Mouse (Mus musculus) CH12.LX (cell line): ENCODE data around the gene Olfr301. TPM values are rescaled to one million over a fixed set of nuclear protein-coding genes. Genes with fewer than 3 reads are reported as not detected.

Experiments
- DNase-seq: peaks from one replicate; pipeline ENCODE4 v3.0.0-alpha.2; 2013; ENCODE audit errors: extremely low read depth
- H3K27ac ChIP-seq: 2 replicates; pipeline ENCODE4 v1.5.1; 2012; ENCODE audit warnings: low read depth, mild to moderate bottlenecking, control low read depth, moderate library complexity; ENCODE audit not compliant: insufficient read depth
- H3K27me3 ChIP-seq: replicated peaks from 2 replicates; pipeline ENCODE3; 2012; ENCODE audit warnings: inconsistent platforms
- H3K36me3 ChIP-seq, 2 experiments: replicated peaks in 1 of 2; 2 replicates each; pipeline versions ENCODE3 to v1.6.1; 2012; ENCODE audit warnings: inconsistent platforms in 1 of 2, low read length in 1 of 2, mild to moderate bottlenecking in 1 of 2, mixed read lengths in 1 of 2, moderate library complexity in 1 of 2; ENCODE audit not compliant: control insufficient read depth in 1 of 2, insufficient read depth in 1 of 2
- H3K4me1 ChIP-seq, 2 experiments: 2 replicates each; pipeline ENCODE4 v1.6.1; 2012; ENCODE audit warnings: inconsistent platforms in 1 of 2, moderate library complexity in 1 of 2; ENCODE audit not compliant: insufficient read depth in 2 of 2, control insufficient read depth in 1 of 2
- H3K4me2 ChIP-seq: 2 replicates; pipeline ENCODE4 v1.6.1; 2012; ENCODE audit warnings: low read depth, mild to moderate bottlenecking, control low read depth; ENCODE audit not compliant: poor library complexity, insufficient read depth, severe bottlenecking
- H3K4me3 ChIP-seq, 3 experiments: fragments of 150-350 bp in 1 of 3; sonication (generic) in 1 of 3; replicated peaks in 1 of 3; 2 replicates each; pipeline versions ENCODE3 to v1.5.1; 2011 to 2012; ENCODE audit warnings: low read depth in 2 of 3, low read length in 2 of 3, mild to moderate bottlenecking in 2 of 3, moderate library complexity in 2 of 3, control low read depth in 1 of 3, improper control_type of control experiment in 1 of 3, inconsistent platforms in 1 of 3, mixed read lengths in 1 of 3; ENCODE audit not compliant: poor library complexity in 1 of 3
- H3K79me2 ChIP-seq: replicated peaks from 2 replicates; pipeline ENCODE4 v1.6.1; 2012; ENCODE audit warnings: mild to moderate bottlenecking, moderate library complexity; ENCODE audit not compliant: control insufficient read depth, poor library complexity, insufficient read depth, severe bottlenecking; ENCODE audit errors: extremely low read depth
- H3K9ac ChIP-seq: 2 replicates; pipeline ENCODE4 v1.6.1; 2012; ENCODE audit warnings: low read depth, mild to moderate bottlenecking, control low read depth, moderate library complexity; ENCODE audit not compliant: insufficient read depth
- H3K9me3 ChIP-seq: replicated peaks from 2 replicates; pipeline ENCODE3; 2012; ENCODE audit warnings: low read length, inconsistent platforms, mixed read lengths
- CHD2 ChIP-seq: IDR thresholded peaks from 2 replicates; pipeline ENCODE4 v1.6.1; 2011; ENCODE audit warnings: low read length, improper control_type of control experiment
- E2F4 ChIP-seq: IDR thresholded peaks from 2 replicates; pipeline ENCODE4 v1.6.1; 2011; ENCODE audit warnings: low read depth, low read length, improper control_type of control experiment; ENCODE audit not compliant: insufficient replicate concordance
- ELF1 ChIP-seq: IDR thresholded peaks from 2 replicates; pipeline ENCODE4 v1.6.1; 2014; ENCODE audit warnings: low read depth, mild to moderate bottlenecking, inconsistent platforms, low read length, improper control_type of control experiment
- ETS1 ChIP-seq: conservative IDR thresholded peaks from 2 replicates; pipeline ENCODE4 v1.6.1; 2012; ENCODE audit warnings: low read depth, mild to moderate bottlenecking, inconsistent platforms, low read length, improper control_type of control experiment, moderate library complexity
- GABPA ChIP-seq: IDR thresholded peaks from 2 replicates; pipeline ENCODE4 v1.6.1; 2012; ENCODE audit warnings: low read depth, low read length, improper control_type of control experiment, inconsistent platforms; ENCODE audit not compliant: insufficient replicate concordance
- IRF4 ChIP-seq: IDR thresholded peaks from 2 replicates; pipeline ENCODE4 v1.6.1; 2014; ENCODE audit warnings: low read depth, mild to moderate bottlenecking, inconsistent platforms, low read length, improper control_type of control experiment
- JUND ChIP-seq: conservative IDR thresholded peaks from 2 replicates; pipeline ENCODE4 v1.6.1; 2011; ENCODE audit warnings: low read depth, low read length, improper control_type of control experiment
- MAX ChIP-seq: IDR thresholded peaks from 2 replicates; pipeline ENCODE4 v1.6.1; 2011; ENCODE audit warnings: low read length, improper control_type of control experiment
- MAZ ChIP-seq: IDR thresholded peaks from 2 replicates; pipeline ENCODE4 v1.6.1; 2012; ENCODE audit warnings: low read depth, mild to moderate bottlenecking, inconsistent platforms, low read length, improper control_type of control experiment, moderate library complexity
- MEF2A ChIP-seq: IDR thresholded peaks from 2 replicates; pipeline ENCODE4 v1.6.1; 2014; ENCODE audit warnings: low read depth, mild to moderate bottlenecking, inconsistent platforms, low read length, improper control_type of control experiment, borderline replicate concordance
- MYC ChIP-seq: IDR thresholded peaks from 2 replicates; pipeline ENCODE4 v1.6.1; 2011; ENCODE audit warnings: low read depth, mild to moderate bottlenecking, improper control_type of control experiment, low read length
- NELFE ChIP-seq: IDR thresholded peaks from 2 replicates; pipeline ENCODE4 v1.6.1; 2011; ENCODE audit warnings: low read depth, low read length, improper control_type of control experiment
- NRF1 ChIP-seq: IDR thresholded peaks from 2 replicates; pipeline ENCODE4 v1.6.1; 2014; ENCODE audit warnings: low read depth, mild to moderate bottlenecking, inconsistent platforms, low read length, improper control_type of control experiment, moderate library complexity
- PAX5 ChIP-seq: IDR thresholded peaks from 2 replicates; pipeline ENCODE4 v1.6.1; 2012; ENCODE audit warnings: low read length, inconsistent platforms, mixed read lengths
- POLR2AphosphoS2 ChIP-seq: IDR thresholded peaks from 2 replicates; pipeline ENCODE4 v1.6.1; 2011; ENCODE audit warnings: low read depth, low read length, improper control_type of control experiment
- SIN3A ChIP-seq: IDR thresholded peaks from 2 replicates; pipeline ENCODE4 v1.6.1; 2012; ENCODE audit warnings: low read length, improper control_type of control experiment, inconsistent platforms
- SMC3 ChIP-seq: IDR thresholded peaks from 2 replicates; pipeline ENCODE4 v1.6.1; 2011; ENCODE audit warnings: low read depth, low read length, improper control_type of control experiment
- TBP ChIP-seq: conservative IDR thresholded peaks from 2 replicates; pipeline ENCODE4 v1.6.1; 2011; ENCODE audit warnings: low read depth, low read length, improper control_type of control experiment
- UBTF ChIP-seq: IDR thresholded peaks from 2 replicates; pipeline ENCODE4 v1.6.1; 2012; ENCODE audit warnings: low read depth, mild to moderate bottlenecking, inconsistent platforms, low read length, improper control_type of control experiment, moderate library complexity
- USF1 ChIP-seq: IDR thresholded peaks from 2 replicates; pipeline ENCODE4 v1.6.1; 2014; ENCODE audit warnings: low read depth, mild to moderate bottlenecking, inconsistent platforms, low read length, improper control_type of control experiment
- ZC3H11A ChIP-seq: IDR thresholded peaks from 2 replicates; pipeline ENCODE4 v1.6.1; 2012; ENCODE audit warnings: low read depth, mild to moderate bottlenecking, inconsistent platforms, low read length, improper control_type of control experiment
- ZKSCAN1 ChIP-seq: IDR thresholded peaks from 2 replicates; pipeline ENCODE4 v1.6.1; 2012; ENCODE audit warnings: low read depth, inconsistent platforms, low read length, improper control_type of control experiment, borderline replicate concordance
- dilution Hi-C: fragments of 300-500 bp; cut with MboI; formaldehyde crosslinking; loops from 2 replicates; pipeline ENCODE4 v1.14.3; 2020; ENCODE audit warnings: low sequenced_read_pairs; ENCODE audit not compliant: extremely low pct_unique_long_range_greater_than_20kb, extremely low pct_ligation_motif_present
- in situ Hi-C: fragments of 300-500 bp; cut with MboI; formaldehyde crosslinking; loops from 3 replicates; pipeline ENCODE4 v1.14.3; 2019; ENCODE audit warnings: low sequenced_read_pairs, low pct_ligation_motif_present, low pct_unique_long_range_greater_than_20kb, mixed read lengths
- polyA plus RNA-seq: library from polyadenylated mRNA; unstranded; fragments of >175 nt; gene quantifications from 2 replicates; pipeline ENCODE4 v1.2.1, GENCODE M21; 2012; ENCODE audit warnings: low read depth; ENCODE audit not compliant: insufficient read length
- total RNA-seq, 2 experiments: library from RNA; depleted of rRNA; stranded (reverse); fragments of 300-350 nt in 1 of 2; fragments of >200 nt in 1 of 2; gene quantifications; 2 replicates each; pipeline ENCODE4 v1.2.3; 2012 to 2014

The Olfr301 gene
- total and polyA plus RNA-seq, 3 experiments = not detected

DNA sequence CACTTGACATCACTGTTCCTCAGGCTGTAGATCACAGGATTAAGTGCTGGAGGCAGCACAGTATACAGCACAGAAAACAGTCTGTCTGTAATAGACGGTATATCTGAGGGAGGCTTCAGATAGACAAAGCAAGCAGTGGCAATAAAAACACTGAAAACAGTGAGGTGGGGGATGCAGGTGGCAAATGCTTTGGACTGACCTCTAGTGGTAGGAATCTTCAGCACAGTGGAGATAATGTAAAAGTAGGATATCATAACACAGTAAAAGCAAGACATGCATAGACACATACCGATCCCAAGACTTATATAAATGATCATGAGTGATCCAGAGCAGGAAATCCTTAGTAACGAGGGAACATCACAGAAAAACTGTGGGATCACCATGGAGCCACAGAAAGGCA is 17.9 kb upstream of the Olfr301 start:
- H3K27ac ChIP-seq = no peak overlapping the region
- dilution Hi-C loops (no loop called here), in situ Hi-C loops (no loop called here)
- no peak overlapping the region for H3K9ac ChIP-seq
- DNase-seq = no peak
- no peak overlapping the region for H3K4me3 ChIP-seq
- H3K9me3 ChIP-seq = peaks cover 8% of the 10 kb centered on the region
- no peaks in the 10 kb centered on the region for H3K36me3 ChIP-seq
- no peaks in the 10 kb centered on the region for H3K27me3 ChIP-seq
- no peaks in the 10 kb centered on the region for H3K79me2 ChIP-seq
- TF ChIP-seq NRF1 = no peak
- no peak for TF ChIP-seq USF1
- no peak for TF ChIP-seq MEF2A
- no peak for TF ChIP-seq UBTF
- TF ChIP-seq NELFE = no peak
- no peak for TF ChIP-seq IRF4
- TF ChIP-seq GABPA = no peak
- TF ChIP-seq TBP = no peak
- TF ChIP-seq MAZ = no peak
- TF ChIP-seq ETS1 = no peak
- H3K4me2 ChIP-seq = no peak overlapping the region
- no peaks in the 10 kb centered on the region for H3K4me1 ChIP-seq

DNA sequence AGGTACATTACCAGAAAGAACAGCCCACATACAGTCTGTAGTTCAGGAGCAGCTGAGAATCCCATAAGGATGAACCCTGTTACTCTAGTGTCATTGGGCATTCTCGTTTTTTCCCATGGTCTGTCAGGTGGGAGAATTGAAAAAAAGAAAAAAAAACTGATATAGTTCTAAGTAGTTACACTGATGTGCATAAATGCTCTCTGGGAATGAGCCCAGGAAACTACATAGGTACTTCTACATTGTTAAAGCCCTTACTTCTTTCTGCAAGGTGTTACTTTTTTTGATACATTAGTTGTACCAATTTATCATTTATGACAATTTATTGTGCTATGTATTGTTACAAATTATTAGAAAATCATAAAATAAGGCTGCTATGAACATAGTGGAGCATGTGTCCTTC is 17.1 kb upstream of the Olfr301 start, which contains the start of gene Olfr304:
Olfr304 (minus strand) TSS at position 101 of the 400 bp plus-strand sequence.
- Histone ChIP-seq H3K9ac (no peak within 1 kb of the TSS), H3K4me3 (no peak within 1 kb of the TSS), H3K4me2 (no peak within 1 kb of the TSS), H3K36me3 (no peaks in the 10 kb centered on the region), H3K27ac (no peak within 1 kb of the TSS)
- TF ChIP-seq ELF1 (no peak), ZC3H11A (no peak), UBTF (no peak), JUND (no peak), E2F4 (no peak)
- TF ChIP-seq, all 38 proteins: peak for 0
- in situ Hi-C loops (no loop called here), dilution Hi-C loops (no loop called here)
- Histone ChIP-seq H3K4me1 (no peaks in the 10 kb centered on the region), H3K79me2 (no peaks in the 10 kb centered on the region), H3K9me3 (peaks cover 8% of the 10 kb centered on the region), H3K27me3 (no peaks in the 10 kb centered on the region)
- no peak for DNase-seq

DNA sequence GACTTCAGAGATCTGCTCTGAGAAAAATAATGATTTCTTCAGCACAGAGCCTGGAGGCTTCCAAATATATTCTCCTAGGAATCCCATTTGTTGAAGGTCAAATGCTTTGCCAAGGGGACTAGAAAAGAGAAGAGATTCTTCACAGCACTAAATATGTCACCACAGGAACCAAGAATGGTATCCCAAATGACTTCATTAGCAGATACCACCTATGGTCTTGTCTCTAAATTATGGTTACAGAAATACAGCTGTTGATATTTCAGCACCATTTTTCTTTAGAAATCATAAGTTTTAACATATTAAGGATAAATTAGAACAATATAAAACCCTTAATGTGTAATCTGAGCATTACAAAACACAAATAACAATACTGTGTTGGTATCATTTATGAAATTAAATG is 6.0 kb upstream of the Olfr301 start, which contains the start of gene Olfr303:
Olfr303 (minus strand) TSS at position 101 of the 400 bp plus-strand sequence.
- Histone ChIP-seq H3K27me3 (no peaks in the 10 kb centered on the region), H3K9me3 (peaks cover 18% of the 10 kb centered on the region), H3K36me3 (no peaks in the 10 kb centered on the region), H3K4me1 (no peaks in the 10 kb centered on the region), H3K4me2 (no peak within 1 kb of the TSS), H3K9ac (no peak within 1 kb of the TSS), H3K79me2 (no peaks in the 10 kb centered on the region), H3K27ac (no peak within 1 kb of the TSS), H3K4me3 (no peak within 1 kb of the TSS)
- in situ Hi-C loops = no loop called here
- DNase-seq = no peak
- dilution Hi-C loops = no loop called here
- TF ChIP-seq POLR2AphosphoS2 (no peak), IRF4 (no peak), MAX (no peak), ZKSCAN1 (no peak), CHD2 (no peak), MYC (no peak), PAX5 (no peak), SIN3A (no peak), SMC3 (no peak), JUND (no peak)
